Mouse (Mus musculus): Measurements from ENCODE around the gene Cdca4. TPM values are rescaled to one million over a fixed set of nuclear protein-coding genes. Genes with fewer than 3 reads are reported as not detected.
"Not testable (repeated sequence)": the region's sequence is repeated elsewhere in the genome, so short reads cannot be mapped to it uniquely, and the experiment has no call there.

Gene Cdca4
- total RNA-seq, 2 experiments from 2014 or later, result 13.9 to 14.3 TPM

DNA sequence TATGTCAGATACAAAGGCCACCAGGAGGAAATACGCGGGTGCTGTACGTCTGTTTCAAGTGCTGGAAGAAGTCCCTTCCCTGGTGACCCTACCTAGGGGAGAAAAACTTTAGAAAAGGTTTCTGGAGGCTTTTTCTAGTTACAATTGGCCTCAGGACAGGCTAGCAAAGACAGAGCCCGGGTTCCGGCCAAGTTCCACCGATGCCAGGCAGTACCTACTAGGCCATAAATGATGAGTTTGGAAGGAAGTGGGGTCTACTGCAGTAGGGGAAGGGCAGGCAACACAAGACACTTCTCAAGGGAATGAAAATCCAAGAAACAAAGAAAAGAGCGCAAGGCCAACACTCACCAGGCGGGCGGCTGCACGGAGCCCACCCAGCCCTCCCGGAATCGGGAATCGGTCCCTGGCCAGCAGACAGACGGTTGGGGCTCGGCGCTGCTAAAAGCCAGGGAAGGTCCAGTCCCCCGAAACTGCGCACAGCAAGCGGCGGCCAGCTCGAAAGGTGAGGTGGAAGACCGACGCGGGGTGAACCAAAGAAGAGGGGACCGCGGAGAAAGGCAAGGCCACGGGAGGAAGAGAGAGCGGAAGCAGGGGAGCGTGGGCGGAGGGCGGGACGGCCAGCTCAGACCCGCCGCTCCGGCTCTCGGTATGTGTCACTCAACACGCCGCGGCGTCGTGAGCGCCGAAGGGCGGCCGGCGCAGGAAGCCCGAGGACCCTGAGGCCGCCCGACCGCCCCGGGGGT is 551 bp downstream of the Cdca4 start:
- peak; percentile 69 to 73 for DNase-seq (ENCODE audit: low spot score in 2 of 2)

GRCm38 (mm10) chr12:112825901-112826300 is 3.3 kb downstream of the Cdca4 start:
- DNase-seq (ENCODE audit: low spot score in 2 of 2), result no peak

DNA sequence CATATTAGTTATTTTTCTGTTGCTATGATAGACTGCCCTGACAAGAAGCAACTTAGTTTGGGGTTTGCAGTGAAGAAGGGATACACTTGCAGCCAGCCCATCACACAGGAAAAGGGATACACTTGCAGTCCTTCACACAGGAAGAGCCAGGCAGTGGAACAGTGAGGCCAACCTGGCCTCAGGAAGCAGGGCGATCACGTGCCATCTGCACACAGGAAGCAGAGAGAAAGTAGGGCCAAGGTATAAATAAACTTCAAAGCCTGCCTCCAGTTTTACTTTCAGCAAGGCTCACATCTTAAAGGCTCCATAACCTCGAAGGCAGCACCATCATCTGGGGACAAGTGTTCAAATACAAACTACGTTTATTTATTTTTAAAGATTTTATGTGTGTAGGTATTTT is 6.0 kb downstream of the Cdca4 start:
- no peak for DNase-seq (ENCODE audit: low spot score in 2 of 2)

DNA sequence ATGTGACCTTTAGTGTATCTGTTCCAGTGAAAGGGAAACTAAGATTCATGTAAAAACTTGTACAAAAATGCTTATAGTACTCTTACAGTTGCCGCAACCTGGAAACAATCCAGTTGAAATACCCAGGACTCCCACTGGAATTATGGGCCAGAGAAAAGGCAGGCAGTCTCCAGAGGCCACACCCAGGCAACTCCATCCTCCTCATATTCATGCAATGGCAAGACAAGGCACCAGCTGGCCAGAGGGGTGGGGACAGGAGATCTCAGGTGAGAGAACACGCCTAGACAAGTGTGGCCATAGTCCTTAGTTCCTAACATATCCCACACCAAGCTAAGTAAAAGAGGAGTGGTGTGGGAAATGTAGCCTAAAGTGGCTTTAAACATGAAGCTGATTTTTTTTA is 6.5 kb downstream of the Cdca4 start:
- no peak for DNase-seq (ENCODE audit: low spot score in 2 of 2)

DNA sequence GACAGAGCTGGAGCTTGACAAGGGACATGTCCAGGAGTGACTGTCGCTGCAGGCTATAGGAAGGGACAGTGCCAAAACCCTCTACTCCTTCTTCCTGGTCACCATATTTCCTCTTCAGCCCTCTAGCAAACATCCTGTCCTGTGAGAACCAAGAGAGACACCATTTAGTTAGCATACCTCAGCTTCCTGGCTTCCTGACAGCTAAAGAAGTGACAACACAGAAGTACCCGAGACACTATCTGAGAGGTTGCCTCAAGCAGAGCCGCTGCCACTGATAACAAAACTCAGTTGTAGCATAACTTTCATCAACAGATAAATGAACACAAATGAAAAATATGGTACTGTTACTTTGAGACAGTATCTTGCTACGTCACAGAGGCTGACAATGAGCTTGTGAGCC is 7.2 kb downstream of the Cdca4 start:
- DNase-seq (ENCODE audit: low spot score in 2 of 2), result no peak

DNA sequence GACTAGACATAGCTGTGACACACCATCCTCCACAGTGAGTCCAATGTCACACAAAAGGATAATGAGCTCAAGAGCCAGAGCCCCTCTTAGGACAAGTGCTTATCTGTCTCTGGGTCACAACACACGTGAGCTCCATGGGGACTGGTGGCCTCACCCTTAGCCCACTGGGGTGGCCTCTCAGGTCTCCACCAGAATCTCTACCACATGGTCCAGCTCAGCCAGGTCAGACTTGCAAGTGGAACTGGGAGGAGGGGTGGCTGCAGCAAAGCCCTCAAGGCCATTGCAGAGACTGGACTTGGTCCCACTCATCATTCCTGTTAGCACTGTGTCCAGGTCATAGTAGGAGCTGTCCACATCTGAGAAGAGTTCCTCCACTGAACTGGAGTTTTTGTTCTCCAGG is 8.0 kb downstream of the Cdca4 start:
- peak in 1 of 2 experiments; percentile 26 for DNase-seq (ENCODE audit: low spot score in 2 of 2)

DNA sequence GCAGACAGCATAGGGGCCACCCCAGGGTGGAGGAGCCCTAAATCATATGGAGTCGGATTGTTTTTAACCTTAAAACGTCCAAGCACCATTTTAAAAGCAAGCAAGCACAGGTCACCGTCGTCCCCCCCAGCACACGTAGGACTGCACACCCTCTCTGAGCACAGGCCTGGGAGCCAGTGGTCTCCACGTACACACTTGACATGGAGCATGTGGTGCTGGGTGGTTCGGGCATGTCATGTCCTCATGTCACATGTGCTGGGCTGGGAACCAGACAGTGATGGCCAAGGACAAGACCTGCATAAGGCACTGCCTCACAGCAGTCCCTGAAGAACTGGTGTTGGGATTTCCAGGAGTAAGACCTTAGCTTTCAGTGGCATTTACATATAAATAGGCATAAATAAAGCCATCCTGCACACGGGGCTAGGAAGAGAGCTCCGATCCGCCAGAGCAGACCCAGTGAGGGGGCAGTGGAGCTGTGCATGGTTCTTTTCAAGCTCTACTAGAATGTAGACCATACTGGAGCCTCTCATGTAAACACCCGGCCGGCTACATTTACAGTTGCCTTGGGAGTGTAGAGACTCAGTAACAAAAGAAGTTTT is 8.7 kb downstream of the Cdca4 start:
- DNase-seq (ENCODE audit: low spot score in 2 of 2), result no peak

DNA sequence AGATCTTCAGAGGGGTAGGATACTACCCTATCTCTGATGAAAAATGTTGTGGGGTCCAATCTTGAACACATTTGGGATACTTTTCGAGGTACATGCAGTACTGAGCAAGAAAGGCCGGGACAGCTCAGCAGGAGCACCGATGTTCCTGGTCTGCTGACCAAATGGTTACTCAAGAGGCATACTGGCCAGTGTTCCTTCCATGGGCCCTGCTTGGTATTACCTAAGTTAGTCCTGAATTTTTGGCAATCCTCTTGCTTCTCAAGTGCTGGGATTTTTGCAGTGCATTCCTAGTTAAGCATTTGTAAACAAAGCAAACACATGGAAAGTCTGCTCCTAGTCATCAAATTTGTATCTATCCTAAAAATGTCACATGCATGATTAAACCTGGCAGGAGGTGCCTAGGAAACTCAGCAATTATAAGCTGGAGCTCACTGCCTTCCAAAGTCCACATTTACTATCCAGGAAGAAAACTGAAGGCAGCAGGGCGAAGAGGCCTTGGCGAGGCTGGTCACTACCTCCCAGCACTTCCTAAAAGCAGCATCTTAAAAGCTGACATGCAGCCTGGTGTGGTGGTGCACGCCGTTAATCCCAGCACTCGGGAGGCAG is 10.1 kb downstream of the Cdca4 start:
- DNase-seq (ENCODE audit: low spot score in 2 of 2), result no peak

- not testable (repeated sequence) for DNase-seq (ENCODE audit: low spot score in 2 of 2)
These were observed 12.4 kb downstream of the Cdca4 start for GRCm38 (mm10) chr12:112816866-112817265.

GRCm38 (mm10) chr12:112816294-112816693 is 12.9 kb downstream of the Cdca4 start:
- DNase-seq (ENCODE audit: low spot score in 2 of 2), result no peak

DNA sequence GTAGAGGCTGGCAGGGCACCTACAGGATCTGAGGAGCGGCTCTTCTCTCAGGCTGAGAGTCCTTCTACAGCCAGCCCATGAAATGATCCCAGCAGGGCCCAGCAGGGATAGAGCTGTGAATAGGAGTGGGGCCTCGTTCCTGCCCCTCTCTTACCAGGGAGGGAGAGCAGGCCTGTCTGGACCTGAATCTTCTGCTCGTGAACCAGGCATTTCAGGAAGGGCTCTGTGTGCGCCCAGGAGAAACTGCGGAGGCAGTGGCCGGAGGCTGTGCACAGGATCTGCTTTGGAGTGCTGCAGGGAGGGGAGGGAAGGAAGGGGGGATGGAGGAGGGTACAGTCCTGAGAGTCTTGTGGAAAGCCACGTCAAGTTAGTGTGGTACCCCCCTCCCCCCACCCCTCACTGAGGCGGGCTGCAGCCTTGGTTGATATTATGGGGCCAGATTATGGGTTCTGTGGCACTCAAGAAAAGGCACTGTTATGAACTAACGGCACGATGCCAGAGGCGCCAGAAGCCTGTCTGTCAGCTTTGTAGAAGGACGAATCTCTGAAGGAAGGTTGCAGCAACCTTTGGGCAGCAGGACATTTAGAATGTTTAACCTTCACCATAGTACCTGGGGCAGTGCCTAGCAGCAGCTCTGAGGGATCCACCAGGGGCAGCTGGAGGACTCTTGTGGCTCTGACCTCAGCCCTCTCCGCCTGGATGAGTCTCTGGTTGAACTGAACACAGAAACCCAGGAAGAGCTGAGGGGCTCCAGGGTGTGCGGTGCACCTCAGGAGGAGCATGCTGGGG is 14.3 kb downstream of the Cdca4 start:
- no peak for DNase-seq (ENCODE audit: low spot score in 2 of 2)

DNA sequence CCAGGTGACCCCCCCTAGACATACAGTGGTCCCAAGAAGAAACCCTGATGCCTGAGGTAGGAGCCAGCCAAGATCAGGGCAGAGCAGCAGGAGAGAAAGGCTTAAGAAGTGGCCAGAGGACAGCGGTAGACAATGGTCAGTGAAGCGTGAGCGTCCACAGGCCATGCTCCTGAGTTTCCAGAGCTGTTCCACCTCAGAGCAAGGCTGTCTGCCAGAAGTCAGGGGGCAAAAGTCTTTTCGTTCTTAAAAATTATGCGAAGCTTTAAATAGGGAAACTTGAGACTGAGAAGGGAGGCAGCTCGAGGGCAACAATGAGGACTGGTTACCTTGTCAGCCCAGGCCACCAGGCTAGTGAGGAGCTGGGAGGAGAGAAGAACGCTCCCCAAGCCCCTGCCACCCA is 15.9 kb downstream of the Cdca4 start:
- DNase-seq (ENCODE audit: low spot score in 2 of 2), result no peak

- DNase-seq (ENCODE audit: low spot score in 2 of 2), result no peak
These were observed 18.9 kb downstream of the Cdca4 start for GRCm38 (mm10) chr12:112810092-112810885.

DNA sequence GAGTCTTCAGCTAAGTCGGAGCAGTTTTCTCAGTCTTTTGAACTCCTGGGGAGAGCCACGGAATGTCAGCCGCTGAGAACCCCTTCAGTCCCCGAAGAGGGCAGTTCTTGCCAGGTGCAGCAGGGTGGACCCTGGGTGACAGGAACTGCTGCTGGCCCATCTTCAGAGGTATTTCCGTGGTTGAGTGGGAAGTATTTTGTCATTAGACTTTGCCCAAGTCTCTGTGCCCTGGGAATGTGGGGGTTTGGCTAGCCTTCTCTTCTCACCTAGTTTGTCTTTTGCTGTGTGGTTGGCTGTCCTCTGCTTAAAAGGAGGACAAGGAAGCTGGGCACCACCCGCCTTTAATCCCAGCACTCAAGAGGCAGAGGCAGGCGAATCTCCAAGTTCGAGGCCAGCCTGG is 19.6 kb downstream of the Cdca4 start:
- no peak for DNase-seq (ENCODE audit: low spot score in 2 of 2)

GRCm38 (mm10) chr12:112808587-112809364 is 20.4 kb downstream of the Cdca4 start, which contains the start of gene Clba1:
Gene Clba1, plus strand, starts transcription at chr12:112808937.
- DNase-seq (ENCODE audit: low spot score in 2 of 2), result peak; percentile 85 to 87

DNA sequence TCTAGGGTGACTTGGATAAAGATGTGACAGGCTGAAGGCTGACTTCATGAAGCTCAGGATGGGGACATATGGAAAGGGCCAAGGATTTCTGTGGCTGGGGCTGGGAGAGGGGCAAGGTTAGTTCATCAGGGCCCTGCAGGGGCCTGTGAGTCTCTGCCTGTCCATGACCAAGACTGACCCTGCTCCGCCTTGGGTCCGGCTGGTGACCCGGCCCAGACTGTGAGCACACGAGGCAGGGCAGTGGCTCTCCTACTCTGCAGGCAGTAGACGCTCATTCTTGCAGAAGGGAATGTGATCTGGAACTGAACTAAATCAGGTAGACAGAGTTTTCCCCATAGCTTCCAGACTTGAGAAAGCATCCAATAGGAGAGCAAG is 21.0 kb downstream of the Cdca4 start:
- no peak for DNase-seq (ENCODE audit: low spot score in 2 of 2)

- no peak for DNase-seq (ENCODE audit: low spot score in 2 of 2)
These were observed 21.4 kb downstream of the Cdca4 start for GRCm38 (mm10) chr12:112807796-112808195.

- no peak for DNase-seq (ENCODE audit: low spot score in 2 of 2)
These were observed 23.2 kb downstream of the Cdca4 start for GRCm38 (mm10) chr12:112806044-112806443.

DNA sequence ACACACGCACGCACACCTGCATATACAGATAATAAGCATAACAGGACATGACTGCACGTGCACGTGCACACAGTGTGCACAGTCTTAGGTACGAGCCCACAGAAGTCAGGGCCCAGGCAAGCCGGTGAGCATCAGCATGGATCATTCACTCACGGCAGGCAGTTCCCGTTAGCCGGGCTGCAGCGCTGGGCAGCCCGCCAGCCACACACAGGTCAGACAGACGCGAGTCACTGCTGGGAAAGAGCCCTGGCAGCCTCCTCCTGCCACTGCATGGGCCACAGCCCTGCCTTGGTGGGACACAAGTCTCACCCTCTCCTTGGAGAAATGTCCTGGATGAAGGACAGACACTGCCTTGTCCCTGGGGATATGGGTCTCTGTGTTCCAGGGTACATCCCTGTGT is 25.2 kb downstream of the Cdca4 start:
- no peak for DNase-seq (ENCODE audit: low spot score in 2 of 2)

GRCm38 (mm10) chr12:112802917-112803316 is 26.3 kb downstream of the Cdca4 start:
- no peak for DNase-seq (ENCODE audit: low spot score in 2 of 2)
